Mouse (Mus musculus) small intestine, adult 2 months (tissue): ENCODE data around the gene Jup.

Experiments used
- CTCF ChIP-seq: fragments of 200-500 bp; IDR thresholded peaks from 2 replicates; pipeline ENCODE4 v1.5.1; 2012; ENCODE audit warnings: low read depth, mild to moderate bottlenecking, control low read depth, inconsistent platforms, low read length, moderate library complexity, mixed read lengths; ENCODE audit not compliant: insufficient replicate concordance, insufficient read length; ENCODE audit errors: extremely low read depth
- POLR2A ChIP-seq: fragments of 200-500 bp; IDR thresholded peaks from 2 replicates; pipeline ENCODE4 v1.6.1; 2012; ENCODE audit warnings: low read depth, mild to moderate bottlenecking, control low read depth, inconsistent platforms, low read length, moderate library complexity

DNA sequence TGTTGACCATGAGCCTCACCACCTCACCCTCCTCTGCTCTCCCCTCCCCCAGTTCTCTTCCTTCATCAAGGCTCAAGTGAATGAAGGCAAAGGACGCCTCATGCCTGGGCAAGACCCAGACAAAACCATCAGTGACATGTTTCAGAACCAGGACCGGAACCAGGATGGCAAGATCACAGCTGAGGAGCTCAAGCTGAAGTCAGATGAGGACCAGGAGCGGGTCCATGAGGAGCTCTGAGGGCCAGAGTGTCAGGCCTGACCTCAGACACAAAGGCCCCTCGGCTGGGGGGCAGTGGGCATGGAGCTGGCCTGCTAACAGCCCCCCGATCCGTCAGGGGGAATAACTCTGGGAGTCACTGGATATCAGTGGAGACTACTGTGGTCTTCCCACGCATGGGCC lies 26.3 kb upstream of the Jup start:
- TF ChIP-seq POLR2A (no peak), CTCF (no peak)
